Mouse (Mus musculus) adrenal gland (tissue): ENCODE results near the gene Impdh1.

Source experiments
- microRNA-seq, 2 experiments: library from miRNA; unstranded; fragments of <30 nt; microRNA quantifications; one replicate each; pipeline ENCODE4; 2019

Gene Impdh1

Small RNA genes within 50 kb of the gene (microRNA-seq; reads per million reads assigned to microRNA genes)
- 0 reads per million in 2 experiments for gene Gm24303
